Mouse (Mus musculus) forebrain, embryonic 14.5 days (tissue): ENCODE results near the gene Gtpbp2. TPM values are rescaled to one million over a fixed set of nuclear protein-coding genes. Genes with fewer than 3 reads are reported as not detected.
A peak's percentile ranks its signal among the peaks of the same experiment; 100 is the strongest.

ENCODE experiments used
- ATAC-seq: fragments of 200-750 bp; cut with Nextera tagmentation; 2 replicates; pipeline ENCODE4 v1.8.0; 2017; ENCODE audit warnings: mild to moderate bottlenecking, moderate library complexity
- DNase-seq: peaks from one replicate; pipeline ENCODE4 v3.0.0-alpha.2; 2015; ENCODE audit warnings: low spot score
- H3K27ac ChIP-seq: fragments of 300-500 bp; sonication (generic); 2 replicates; pipeline ENCODE4 v1.5.1; 2014; ENCODE audit warnings: low read depth, mild to moderate bottlenecking, control low read depth, low read length, moderate library complexity
- H3K27me3 ChIP-seq: fragments of 300-500 bp; sonication (generic); replicated peaks from 2 replicates; pipeline ENCODE4 v1.6.1; 2014; ENCODE audit warnings: low read length, control low read depth, mixed read lengths; ENCODE audit not compliant: control insufficient read depth, insufficient read depth
- H3K36me3 ChIP-seq: fragments of 300-500 bp; sonication (generic); 2 replicates; pipeline ENCODE4 v1.6.1; 2014; ENCODE audit warnings: low read length, control low read depth; ENCODE audit not compliant: control insufficient read depth, insufficient read depth
- H3K4me1 ChIP-seq: fragments of 300-500 bp; sonication (generic); 2 replicates; pipeline ENCODE4 v1.6.1; 2014; ENCODE audit warnings: antibody characterized with exemption, low read length, control low read depth; ENCODE audit not compliant: control insufficient read depth, insufficient read depth
- H3K4me2 ChIP-seq: fragments of 300-500 bp; sonication (generic); 2 replicates; pipeline ENCODE4 v1.6.1; 2014; ENCODE audit warnings: mild to moderate bottlenecking, control low read depth, low read length
- H3K4me3 ChIP-seq: fragments of 300-500 bp; sonication (generic); 2 replicates; pipeline ENCODE4 v1.5.1; 2014; ENCODE audit warnings: low read depth, low read length, control low read depth
- H3K9ac ChIP-seq: fragments of 300-500 bp; sonication (generic); 2 replicates; pipeline ENCODE4 v1.6.1; 2014; ENCODE audit warnings: mild to moderate bottlenecking, low read length, control low read depth, moderate library complexity
- H3K9me3 ChIP-seq: fragments of 300-500 bp; sonication (generic); replicated peaks from 2 replicates; pipeline ENCODE4 v1.6.1; 2016; ENCODE audit warnings: low read length, control low read depth, mixed read lengths; ENCODE audit not compliant: control insufficient read depth
- WGBS: fragments of 180-500 bp; shearing (Covaris S2); extraction: QIAGEN DNeasy Blood & Tissue Kit; methylation state at CpG from one replicate; pipeline ENCODE4 v1.1.7; 2014; 5-methylcytosine and 5-hydroxymethylcytosine counted together
- polyA plus RNA-seq: library from polyadenylated mRNA; unstranded; fragments of >200 nt; fragmentation: Nextera tagmentation; extraction: Ambion mirVana; gene quantifications from 2 replicates; pipeline ENCODE4 v1.2.1, GENCODE M21; 2014

The Gtpbp2 gene
- polyA plus RNA-seq, 1 experiment from 2014 or later, result 21.6 TPM

DNA sequence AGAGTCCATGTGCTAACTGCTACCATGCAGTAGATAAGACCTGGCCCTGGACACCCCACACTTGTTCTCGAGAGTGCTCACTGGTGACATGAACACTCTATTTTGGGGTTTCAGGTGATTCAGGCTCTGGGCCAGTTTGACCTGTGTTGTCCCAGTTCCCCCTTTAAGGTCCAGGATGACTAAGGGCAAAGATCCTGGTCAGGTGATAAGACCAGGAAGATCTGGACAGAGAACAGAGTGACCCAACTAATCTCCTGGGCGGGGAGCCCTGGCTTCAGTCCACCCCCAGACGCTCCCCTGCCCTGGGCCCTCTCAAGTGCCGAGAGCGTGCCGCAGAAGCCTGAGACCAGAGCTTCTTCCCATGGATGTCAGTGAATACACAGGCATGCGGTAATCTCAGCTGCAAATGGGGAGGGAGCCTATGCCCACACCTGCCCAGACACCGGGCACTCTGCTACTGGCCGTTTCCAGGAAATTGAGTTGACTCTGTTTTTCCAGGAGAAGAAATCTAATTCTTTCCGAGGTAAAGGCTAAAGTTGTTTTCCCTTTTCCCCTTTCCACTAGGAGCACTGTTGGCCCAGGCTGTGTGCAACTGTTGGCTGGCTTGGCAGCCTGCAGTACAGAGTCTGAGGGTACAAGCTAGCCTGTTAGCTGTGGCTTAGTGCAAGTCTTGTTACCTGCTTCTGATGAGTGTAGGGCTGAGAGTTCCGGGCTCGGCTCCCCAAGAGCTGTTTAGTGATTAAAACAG lies 36.7 kb upstream of the Gtpbp2 start:
- no peak for ATAC-seq
- H3K36me3 ChIP-seq, result peaks cover 87% of the 10 kb centered on the region
- no peak for DNase-seq
- H3K27me3 ChIP-seq, result no peaks in the 10 kb centered on the region
- H3K27ac ChIP-seq, result no peak overlapping the region
- 90% methylated on average over 12 of the region's 12 CpGs for WGBS
- no peak overlapping the region for H3K9ac ChIP-seq
- no peaks in the 10 kb centered on the region for H3K4me1 ChIP-seq
- H3K4me2 ChIP-seq, result no peak overlapping the region
- H3K4me3 ChIP-seq, result no peak overlapping the region
- H3K9me3 ChIP-seq, result no peaks in the 10 kb centered on the region

DNA sequence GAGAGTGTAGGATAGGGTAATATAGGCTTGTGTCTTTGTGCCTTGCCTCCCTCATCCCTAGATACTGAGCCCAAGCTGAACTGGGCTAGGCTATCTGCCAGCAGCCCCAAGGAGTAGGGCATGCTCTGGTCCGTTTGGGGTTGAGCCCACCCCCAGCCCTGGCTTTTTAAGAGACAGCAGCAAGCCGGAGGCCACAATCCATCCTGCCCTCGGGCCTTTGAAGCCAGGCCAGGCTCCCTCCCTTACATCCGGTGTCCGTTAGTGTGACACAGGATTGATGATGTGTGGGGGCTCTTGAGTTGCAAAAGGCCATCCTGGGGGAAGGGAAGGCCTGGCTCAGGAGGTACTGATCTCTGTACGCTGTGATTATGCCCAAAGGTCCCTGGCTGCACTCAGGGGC lies 34.2 kb upstream of the Gtpbp2 start:
- no peak overlapping the region for H3K4me3 ChIP-seq
- no peaks in the 10 kb centered on the region for H3K27me3 ChIP-seq
- 84% methylated on average over 6 of the region's 6 CpGs for WGBS
- peaks cover 80% of the 10 kb centered on the region for H3K36me3 ChIP-seq
- no peak overlapping the region for H3K27ac ChIP-seq
- DNase-seq (no peak), ATAC-seq (no peak)
- H3K9me3 ChIP-seq, result no peaks in the 10 kb centered on the region
- no peak overlapping the region for H3K4me2 ChIP-seq
- no peaks in the 10 kb centered on the region for H3K4me1 ChIP-seq
- H3K9ac ChIP-seq, result no peak overlapping the region

DNA sequence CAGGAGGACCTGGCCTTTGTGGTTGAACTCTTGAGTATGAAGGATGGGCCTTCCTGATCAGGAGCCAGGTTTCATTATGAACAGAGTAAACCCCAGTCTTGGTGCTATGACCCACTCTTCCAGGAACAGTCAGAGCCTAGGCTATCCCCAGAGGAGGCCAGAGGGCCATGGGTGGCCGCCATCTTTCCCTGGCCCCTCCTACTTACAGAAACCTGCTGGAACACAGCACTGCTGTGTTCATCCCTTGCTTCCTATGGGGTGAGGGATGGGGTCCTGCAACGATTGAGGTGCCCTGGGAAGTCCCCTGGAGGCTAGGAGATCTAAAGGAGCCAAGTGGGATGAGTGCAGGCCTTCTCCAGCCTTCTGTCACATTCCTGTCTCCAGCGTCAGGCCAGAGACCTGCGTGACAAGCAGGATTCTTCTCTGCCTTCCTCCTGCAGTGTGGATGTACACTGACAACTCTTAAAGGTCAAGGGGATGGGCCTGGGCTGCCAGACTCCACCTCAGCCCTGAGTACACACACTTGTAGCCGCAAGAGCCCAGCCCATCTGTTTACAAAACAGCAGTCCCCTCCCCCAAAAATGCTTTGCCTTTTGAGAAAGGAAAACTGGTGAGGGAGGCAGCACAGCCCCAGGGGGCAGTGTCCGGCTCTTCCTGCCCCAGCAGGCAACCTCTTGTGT lies 32.9 kb upstream of the Gtpbp2 start:
- Histone ChIP-seq H3K4me1 (no peaks in the 10 kb centered on the region), H3K27ac (no peak overlapping the region), H3K4me3 (no peak overlapping the region), H3K36me3 (peaks cover 68% of the 10 kb centered on the region), H3K4me2 (no peak overlapping the region), H3K9me3 (no peaks in the 10 kb centered on the region), H3K9ac (no peak overlapping the region), H3K27me3 (no peaks in the 10 kb centered on the region)
- DNase-seq (no peak), ATAC-seq (no peak)
- WGBS, result 88% methylated on average over 6 of the region's 6 CpGs

DNA sequence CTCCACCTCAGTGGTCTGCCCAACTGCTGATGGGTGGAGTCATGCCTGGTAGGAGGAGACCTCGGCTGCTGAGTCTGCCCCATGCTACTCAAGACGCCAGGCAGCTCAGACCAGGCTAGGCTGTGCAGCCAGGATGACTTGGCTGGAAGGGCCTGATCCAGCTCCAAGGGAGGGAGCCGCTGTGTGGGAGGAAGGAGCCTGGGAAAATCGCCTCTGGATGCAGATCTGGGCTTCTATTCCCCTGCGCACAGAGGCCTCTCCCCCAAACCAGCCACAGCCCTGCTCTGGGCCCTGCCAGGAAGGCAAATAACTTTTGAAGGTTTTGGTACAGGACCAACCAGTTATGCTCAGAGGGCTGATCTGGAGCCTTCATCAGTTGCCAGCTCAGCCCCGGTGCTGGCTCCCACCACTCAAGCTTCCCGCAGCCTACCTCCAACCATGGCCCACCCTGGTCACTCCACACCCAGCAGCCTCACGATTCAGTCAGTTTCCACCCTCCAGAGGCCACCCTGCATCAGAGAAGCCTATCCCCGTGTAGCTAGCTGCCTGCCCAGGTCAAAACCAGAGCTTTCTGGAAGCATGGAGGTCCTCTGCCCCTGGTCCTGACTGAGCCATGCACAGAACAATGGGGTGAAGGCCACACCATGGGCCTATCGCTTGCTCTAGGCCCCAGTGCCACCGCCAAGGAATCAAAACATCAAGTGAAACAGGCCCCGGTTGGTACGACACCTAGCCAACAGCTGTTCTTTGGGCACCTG lies 30.9 kb upstream of the Gtpbp2 start:
- Histone ChIP-seq H3K27me3 (no peaks in the 10 kb centered on the region), H3K9me3 (no peaks in the 10 kb centered on the region), H3K4me1 (no peaks in the 10 kb centered on the region), H3K27ac (no peak overlapping the region), H3K36me3 (peaks cover 49% of the 10 kb centered on the region), H3K4me3 (no peak overlapping the region), H3K9ac (no peak overlapping the region), H3K4me2 (no peak overlapping the region)
- WGBS, result 83% methylated on average over 13 of the region's 13 CpGs
- no peak for DNase-seq
- ATAC-seq, result no peak

DNA sequence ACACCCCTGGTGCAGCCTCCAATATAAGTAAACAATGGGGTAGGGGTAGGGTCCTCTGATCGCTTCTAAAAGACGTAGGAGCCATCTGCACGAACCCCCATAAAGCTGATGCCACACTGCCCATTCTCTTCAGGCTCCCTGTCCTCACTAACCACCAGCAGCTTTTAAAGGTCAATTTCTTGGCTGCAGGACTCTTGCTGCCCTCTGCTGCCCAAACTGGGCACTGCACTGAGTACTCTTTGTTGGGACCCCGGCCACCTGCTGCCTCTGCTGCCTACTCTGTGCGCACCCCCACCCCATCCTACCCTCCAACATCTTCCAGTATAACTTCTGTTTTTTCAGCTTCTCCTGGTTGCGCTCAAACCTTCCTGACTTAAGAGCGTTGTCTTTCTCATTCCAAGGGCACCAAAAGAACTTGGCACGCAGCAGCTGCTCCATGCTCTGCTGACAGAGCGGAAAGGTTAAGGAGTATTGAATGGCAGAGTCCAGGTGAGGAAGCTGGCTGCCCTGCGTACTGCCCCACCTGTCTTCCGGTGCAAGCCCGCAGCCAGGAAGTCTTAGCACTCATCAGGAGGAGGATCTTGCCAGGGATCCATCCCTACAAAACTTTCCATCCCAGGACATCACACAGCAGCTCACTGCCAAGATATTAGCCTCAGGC lies 28.6 kb upstream of the Gtpbp2 start:
- Histone ChIP-seq H3K4me1 (no peaks in the 10 kb centered on the region), H3K4me2 (no peak overlapping the region), H3K9ac (no peak overlapping the region), H3K9me3 (no peaks in the 10 kb centered on the region), H3K4me3 (no peak overlapping the region), H3K36me3 (peaks cover 26% of the 10 kb centered on the region), H3K27me3 (no peaks in the 10 kb centered on the region), H3K27ac (no peak overlapping the region)
- ATAC-seq, result peak; percentile 59
- WGBS, result 12% methylated on average over 12 of the region's 12 CpGs
- peak; percentile 81 for DNase-seq

DNA sequence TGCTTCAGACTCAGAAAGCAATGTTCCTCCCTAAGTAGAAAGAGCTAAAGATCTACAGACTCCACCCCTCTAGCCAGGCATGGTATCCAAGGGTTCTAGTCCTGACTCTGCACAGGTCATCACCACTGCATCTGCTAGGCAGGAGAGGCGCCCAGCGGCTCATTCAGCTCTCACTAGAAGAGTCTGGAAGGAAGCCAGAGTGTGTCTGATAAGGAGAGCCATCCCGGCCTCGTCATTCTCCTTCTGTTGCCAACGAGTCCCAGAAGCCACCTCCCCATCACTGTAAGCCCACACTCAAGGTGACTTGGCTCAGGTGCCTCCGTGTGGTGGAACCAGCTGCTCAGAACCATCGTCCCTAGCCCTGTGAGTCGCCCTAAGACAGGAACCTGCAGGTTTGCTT lies 28.0 kb upstream of the Gtpbp2 start:
- peaks cover 19% of the 10 kb centered on the region for H3K36me3 ChIP-seq
- no peaks in the 10 kb centered on the region for H3K4me1 ChIP-seq
- no peaks in the 10 kb centered on the region for H3K27me3 ChIP-seq
- ATAC-seq (no peak), DNase-seq (peak; percentile 13)
- no peak overlapping the region for H3K27ac ChIP-seq
- H3K4me3 ChIP-seq, result no peak overlapping the region
- WGBS, result 63% methylated on average over 8 of the region's 8 CpGs
- no peak overlapping the region for H3K9ac ChIP-seq
- H3K4me2 ChIP-seq, result no peak overlapping the region
- no peaks in the 10 kb centered on the region for H3K9me3 ChIP-seq

DNA sequence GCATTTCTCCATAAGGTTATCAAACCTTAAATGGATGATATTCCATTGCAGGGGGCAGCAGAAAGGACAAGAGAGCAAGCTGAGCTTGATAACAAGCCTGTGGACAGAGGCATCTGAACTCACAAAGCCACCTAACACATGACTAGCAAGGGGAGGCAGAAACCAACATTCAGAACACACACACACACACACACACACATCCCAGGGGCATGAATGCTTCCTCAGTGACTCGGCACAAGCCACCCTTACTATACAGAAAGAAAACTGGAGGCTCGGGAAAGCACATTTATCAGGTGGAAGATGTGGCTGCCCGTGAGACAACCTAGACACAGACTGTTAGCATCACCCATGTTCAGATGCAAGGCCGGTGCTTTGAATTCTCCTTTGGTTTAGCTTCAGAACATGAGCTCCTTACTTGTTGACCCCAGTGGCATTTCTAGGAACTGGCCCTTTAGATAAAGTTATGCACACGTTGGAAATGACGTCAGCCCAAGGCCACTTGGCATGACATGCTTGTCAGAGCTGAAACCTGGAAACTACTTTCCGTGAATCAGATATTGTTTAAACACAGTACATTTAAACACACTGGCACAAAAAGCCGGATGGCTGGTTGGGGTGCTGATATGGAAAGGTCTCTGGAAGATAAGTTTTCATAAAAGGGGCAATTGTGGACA lies 22.1 kb upstream of the Gtpbp2 start:
- Histone ChIP-seq H3K4me2 (no peak overlapping the region), H3K4me3 (no peak overlapping the region), H3K27ac (no peak overlapping the region), H3K27me3 (no peaks in the 10 kb centered on the region), H3K9ac (no peak overlapping the region), H3K9me3 (no peaks in the 10 kb centered on the region), H3K4me1 (peaks cover 5% of the 10 kb centered on the region; the same call in 1 of the 2 replicates), H3K36me3 (no peaks in the 10 kb centered on the region)
- ATAC-seq (no peak), DNase-seq (no peak)
- 86% methylated on average over 8 of the region's 8 CpGs for WGBS

DNA sequence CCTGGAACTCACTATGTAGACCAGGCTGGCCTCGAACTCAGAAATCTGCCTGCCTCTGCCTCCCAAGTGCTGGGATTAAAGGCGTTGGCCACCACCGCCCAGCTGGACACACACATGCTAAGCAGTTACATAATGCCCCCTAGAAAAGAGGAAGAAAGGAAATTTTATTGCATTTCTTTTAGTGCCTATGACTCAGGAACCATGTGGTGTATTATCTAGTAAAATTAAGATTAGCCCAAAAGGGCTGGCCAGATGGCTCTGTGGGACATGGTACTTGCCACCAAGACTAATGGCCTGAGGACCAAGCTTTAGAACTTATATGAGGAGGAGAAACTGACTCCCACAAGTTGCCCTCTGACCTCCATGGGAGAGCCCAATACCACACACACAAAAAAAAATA lies 21.0 kb upstream of the Gtpbp2 start:
- no peak overlapping the region for H3K4me2 ChIP-seq
- H3K9me3 ChIP-seq, result no peaks in the 10 kb centered on the region
- H3K36me3 ChIP-seq, result no peaks in the 10 kb centered on the region
- WGBS, result 97% methylated on average over 3 of the region's 3 CpGs
- H3K27ac ChIP-seq, result no peak overlapping the region
- no peak for DNase-seq
- H3K9ac ChIP-seq, result no peak overlapping the region
- no peak overlapping the region for H3K4me3 ChIP-seq
- H3K27me3 ChIP-seq, result no peaks in the 10 kb centered on the region
- H3K4me1 ChIP-seq, result peaks cover 9% of the 10 kb centered on the region; the same call in 1 of the 2 replicates
- no peak for ATAC-seq
